Mouse (Mus musculus): ENCODE data around the gene Iffo1. TPM values are rescaled to one million over a fixed set of nuclear protein-coding genes. Genes with fewer than 3 reads are reported as not detected.

Gene Iffo1
- polyA plus RNA-seq, 1 experiment = 62.9 TPM

GRCm38 (mm10) chr6:125147329-125147728 is 2.3 kb downstream of the Iffo1 start:
- peaks cover 2% of the 10 kb centered on the region for H3K36me3 ChIP-seq (ENCODE audit: control insufficient read depth, insufficient read depth, low read length)
- H3K27ac ChIP-seq (ENCODE audit: control insufficient read depth, insufficient read depth, low read depth, low read length) = peak overlapping the region; percentile 59; the same call in 1 of the 2 replicates
- H3K27me3 ChIP-seq (ENCODE audit: control insufficient read depth, insufficient read depth, low read length) = no peaks in the 10 kb centered on the region
- TF ChIP-seq POLR2A (IDR thresholded peaks at IDR 0.05; ENCODE audit: control insufficient read depth, low read depth, low read length) (no peak), CTCF (IDR thresholded peaks at IDR 0.05; ENCODE audit: control insufficient read depth, insufficient read depth, insufficient replicate concordance, low read depth, low read length) (no peak)
- peaks cover 23% of the 10 kb centered on the region for H3K4me1 ChIP-seq (ENCODE audit: control insufficient read depth, insufficient read depth, low read length)
- H3K4me3 ChIP-seq (ENCODE audit: control insufficient read depth, low read depth, low read length) = peak overlapping the region; percentile 16

DNA sequence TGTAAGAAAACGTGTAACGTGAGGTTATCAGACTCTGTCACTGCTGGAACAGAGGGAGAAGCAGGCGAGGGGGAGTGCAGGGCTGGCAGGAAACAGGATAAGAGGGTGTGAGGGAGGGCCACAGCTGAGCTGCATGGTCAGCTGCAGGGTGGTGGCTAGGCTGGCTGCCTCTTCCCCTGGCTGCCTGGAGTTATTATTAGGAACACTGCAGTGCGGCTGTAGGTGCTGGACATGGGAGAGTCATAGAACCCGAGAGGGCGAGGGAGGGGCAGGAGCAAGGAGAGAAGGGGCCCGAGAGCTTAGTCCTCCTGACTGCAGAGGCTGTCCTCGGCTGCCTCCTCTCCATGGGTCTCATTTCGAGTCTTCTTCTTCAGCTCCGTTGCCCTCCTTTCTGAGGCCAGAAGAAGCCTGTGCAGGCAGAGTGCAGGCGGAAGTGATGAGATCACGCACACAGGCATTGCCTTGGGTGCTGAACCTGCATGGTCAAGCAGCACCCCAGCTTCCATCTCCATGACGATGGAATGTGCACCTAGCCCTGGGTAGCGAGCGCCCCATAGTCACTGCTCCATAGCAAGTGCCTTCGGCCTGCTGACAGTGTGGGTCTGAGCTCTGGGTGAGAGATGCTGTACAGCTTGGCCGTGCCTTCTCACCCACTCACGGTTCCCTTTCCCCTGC is 3.3 kb downstream of the Iffo1 start:
- TF ChIP-seq CTCF (IDR thresholded peaks at IDR 0.05; ENCODE audit: control insufficient read depth, insufficient read depth, insufficient replicate concordance, low read depth, low read length) = no peak
- TF ChIP-seq POLR2A (IDR thresholded peaks at IDR 0.05; ENCODE audit: control insufficient read depth, low read depth, low read length) = peak; percentile 45; the same call in 1 of the 2 replicates
- peak overlapping the region; percentile 19 for H3K4me3 ChIP-seq (ENCODE audit: control insufficient read depth, low read depth, low read length)
- no peaks in the 10 kb centered on the region for H3K27me3 ChIP-seq (ENCODE audit: control insufficient read depth, insufficient read depth, low read length)
- peaks cover 23% of the 10 kb centered on the region for H3K4me1 ChIP-seq (ENCODE audit: control insufficient read depth, insufficient read depth, low read length)
- H3K27ac ChIP-seq (ENCODE audit: control insufficient read depth, insufficient read depth, low read depth, low read length) = peak overlapping the region; percentile 88
- peaks cover 2% of the 10 kb centered on the region for H3K36me3 ChIP-seq (ENCODE audit: control insufficient read depth, insufficient read depth, low read length)

GRCm38 (mm10) chr6:125148926-125149568 is 4.0 kb downstream of the Iffo1 start:
- peaks cover 2% of the 10 kb centered on the region for H3K36me3 ChIP-seq (ENCODE audit: control insufficient read depth, insufficient read depth, low read length)
- H3K27me3 ChIP-seq (ENCODE audit: control insufficient read depth, insufficient read depth, low read length) = no peaks in the 10 kb centered on the region
- peak overlapping the region; percentile 19; the same call in 1 of the 2 replicates for H3K4me3 ChIP-seq (ENCODE audit: control insufficient read depth, low read depth, low read length)
- TF ChIP-seq POLR2A (IDR thresholded peaks at IDR 0.05; ENCODE audit: control insufficient read depth, low read depth, low read length) = no peak
- peak overlapping the region; percentile 88 for H3K27ac ChIP-seq (ENCODE audit: control insufficient read depth, insufficient read depth, low read depth, low read length)
- H3K4me1 ChIP-seq (ENCODE audit: control insufficient read depth, insufficient read depth, low read length) = peaks cover 22% of the 10 kb centered on the region

DNA sequence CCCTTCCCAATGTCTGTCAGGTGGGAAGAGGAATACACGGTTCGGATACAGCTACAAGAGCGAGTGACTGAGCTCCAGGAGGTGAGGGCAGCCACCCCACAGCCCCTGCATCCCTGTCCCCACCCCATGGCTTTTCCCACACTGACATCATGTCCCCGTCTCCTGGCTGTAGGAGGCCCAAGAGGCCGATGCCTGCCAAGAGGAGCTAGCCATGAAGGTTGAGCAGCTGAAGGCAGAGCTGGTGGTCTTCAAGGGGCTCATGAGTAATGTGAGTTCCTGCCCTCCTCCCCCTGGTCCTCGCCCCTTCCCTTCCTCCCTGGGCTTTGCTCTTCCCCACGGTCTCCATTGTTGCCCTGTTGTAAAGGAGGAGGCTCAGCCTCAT is 4.5 kb downstream of the Iffo1 start:
- Histone ChIP-seq H3K27me3 (ENCODE audit: control insufficient read depth, insufficient read depth, low read length) (no peaks in the 10 kb centered on the region), H3K27ac (ENCODE audit: control insufficient read depth, insufficient read depth, low read depth, low read length) (peak overlapping the region; percentile 88; the same call in 1 of the 2 replicates), H3K36me3 (ENCODE audit: control insufficient read depth, insufficient read depth, low read length) (peaks cover 2% of the 10 kb centered on the region), H3K4me1 (ENCODE audit: control insufficient read depth, insufficient read depth, low read length) (peaks cover 18% of the 10 kb centered on the region), H3K4me3 (ENCODE audit: control insufficient read depth, low read depth, low read length) (no peak overlapping the region)
- TF ChIP-seq CTCF (IDR thresholded peaks at IDR 0.05; ENCODE audit: control insufficient read depth, insufficient read depth, insufficient replicate concordance, low read depth, low read length) = no peak
- no peak for TF ChIP-seq POLR2A (IDR thresholded peaks at IDR 0.05; ENCODE audit: control insufficient read depth, low read depth, low read length)

DNA sequence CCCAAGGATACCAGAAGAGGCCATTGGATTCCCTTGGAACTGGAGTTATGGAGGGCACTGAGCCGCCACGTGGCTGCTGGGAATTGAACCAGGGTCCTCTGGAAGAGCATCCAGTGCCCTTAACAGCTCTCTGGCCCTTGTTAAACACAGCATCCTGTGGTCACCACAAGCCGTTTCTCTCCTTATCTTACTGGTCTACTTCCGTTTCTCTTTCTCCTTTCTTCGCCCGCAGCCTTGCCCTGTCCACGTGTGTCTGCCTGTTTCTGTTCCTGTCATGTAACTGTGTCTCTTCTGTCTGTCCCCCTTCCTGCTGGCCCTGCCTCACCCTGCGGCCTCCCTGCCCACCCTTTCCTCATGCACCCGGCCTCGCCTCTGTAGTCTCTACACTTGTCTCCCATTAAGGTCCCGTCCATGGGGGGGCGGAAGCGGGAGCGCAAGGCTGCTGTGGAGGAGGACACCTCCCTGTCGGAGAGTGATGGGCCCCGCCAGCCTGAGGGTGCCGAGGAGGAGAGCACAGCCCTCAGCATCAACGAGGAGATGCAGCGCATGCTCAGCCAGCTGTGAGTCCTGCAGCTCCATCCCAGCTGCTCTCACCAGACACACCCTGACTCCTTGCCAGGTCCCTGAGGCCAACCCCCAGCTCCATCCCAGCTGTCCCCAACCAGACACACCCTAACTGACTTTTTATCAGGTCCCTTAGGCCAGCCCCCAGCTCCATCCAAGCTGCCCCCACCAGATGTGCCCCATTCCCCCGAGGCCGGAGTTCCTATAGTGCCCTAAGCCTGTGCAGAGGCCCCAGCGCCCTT is 7.4 kb downstream of the Iffo1 start:
- Histone ChIP-seq H3K27ac (ENCODE audit: control insufficient read depth, insufficient read depth, low read depth, low read length) (no peak overlapping the region), H3K36me3 (ENCODE audit: control insufficient read depth, insufficient read depth, low read length) (peaks cover 2% of the 10 kb centered on the region), H3K4me3 (ENCODE audit: control insufficient read depth, low read depth, low read length) (no peak overlapping the region), H3K27me3 (ENCODE audit: control insufficient read depth, insufficient read depth, low read length) (no peaks in the 10 kb centered on the region), H3K4me1 (ENCODE audit: control insufficient read depth, insufficient read depth, low read length) (peaks cover 9% of the 10 kb centered on the region)
- TF ChIP-seq CTCF (IDR thresholded peaks at IDR 0.05; ENCODE audit: control insufficient read depth, insufficient read depth, insufficient replicate concordance, low read depth, low read length) (no peak), POLR2A (IDR thresholded peaks at IDR 0.05; ENCODE audit: control insufficient read depth, low read depth, low read length) (no peak)

- no peak overlapping the region for H3K4me3 ChIP-seq (ENCODE audit: control insufficient read depth, low read depth, low read length)
- H3K27ac ChIP-seq (ENCODE audit: control insufficient read depth, insufficient read depth, low read depth, low read length) = no peak overlapping the region
- H3K36me3 ChIP-seq (ENCODE audit: control insufficient read depth, insufficient read depth, low read length) = peaks cover 2% of the 10 kb centered on the region
- TF ChIP-seq CTCF (IDR thresholded peaks at IDR 0.05; ENCODE audit: control insufficient read depth, insufficient read depth, insufficient replicate concordance, low read depth, low read length) = no peak
- no peak for TF ChIP-seq POLR2A (IDR thresholded peaks at IDR 0.05; ENCODE audit: control insufficient read depth, low read depth, low read length)
- H3K4me1 ChIP-seq (ENCODE audit: control insufficient read depth, insufficient read depth, low read length) = peaks cover 9% of the 10 kb centered on the region
- H3K27me3 ChIP-seq (ENCODE audit: control insufficient read depth, insufficient read depth, low read length) = no peaks in the 10 kb centered on the region
Observed at GRCm38 (mm10) chr6:125153018-125153389, 8.0 kb downstream of the Iffo1 start.

GRCm38 (mm10) chr6:125153682-125154081 is 8.6 kb downstream of the Iffo1 start:
- Histone ChIP-seq H3K4me3 (ENCODE audit: control insufficient read depth, low read depth, low read length) (no peak overlapping the region), H3K27me3 (ENCODE audit: control insufficient read depth, insufficient read depth, low read length) (no peaks in the 10 kb centered on the region), H3K4me1 (ENCODE audit: control insufficient read depth, insufficient read depth, low read length) (peaks cover 5% of the 10 kb centered on the region), H3K27ac (ENCODE audit: control insufficient read depth, insufficient read depth, low read depth, low read length) (no peak overlapping the region), H3K36me3 (ENCODE audit: control insufficient read depth, insufficient read depth, low read length) (peaks cover 2% of the 10 kb centered on the region)
- no peak for TF ChIP-seq POLR2A (IDR thresholded peaks at IDR 0.05; ENCODE audit: control insufficient read depth, low read depth, low read length)
- TF ChIP-seq CTCF (IDR thresholded peaks at IDR 0.05; ENCODE audit: control insufficient read depth, insufficient read depth, insufficient replicate concordance, low read depth, low read length) = no peak

Data from testis, adult 2 months (tissue).